Mouse (Mus musculus) left cerebral cortex, adult 2 months (tissue): ENCODE results near the gene Hspa12a. TPM values are rescaled to one million over a fixed set of nuclear protein-coding genes. Genes with fewer than 3 reads are reported as not detected.

Source experiments
- DNase-seq, 2 experiments: peaks; one replicate each; pipeline ENCODE4 v3.0.0; 2021 to 2022; ENCODE audit warnings: low spot score in 2 of 2, mixed read lengths in 1 of 2; ENCODE audit errors: extremely low spot score in 1 of 2
- H3K27ac ChIP-seq: fragments of 200-600 bp; 2 replicates; pipeline ENCODE4 v1.8.1; 2022
- H3K4me3 ChIP-seq: fragments of 200-600 bp; 2 replicates; pipeline ENCODE4 v1.8.1; 2022
- CTCF ChIP-seq: fragments of 200-600 bp; IDR thresholded peaks from 2 replicates; pipeline ENCODE4 v1.8.1; 2022; ENCODE audit warnings: antibody characterized with exemption, mild to moderate bottlenecking, moderate library complexity
- intact Hi-C: fragments of 180-260 bp; cut with DNase I; formaldehyde crosslinking; loops from one replicate; pipeline ENCODE4 v1.15.1; 2025
- total RNA-seq, 2 experiments: library from RNA; stranded (reverse); gene quantifications; 2 replicates each; pipeline ENCODE4 v1.2.3; 2021

Hspa12a gene
- total RNA-seq, 2 experiments from 2014 or later = 208 to 220 TPM

DNA sequence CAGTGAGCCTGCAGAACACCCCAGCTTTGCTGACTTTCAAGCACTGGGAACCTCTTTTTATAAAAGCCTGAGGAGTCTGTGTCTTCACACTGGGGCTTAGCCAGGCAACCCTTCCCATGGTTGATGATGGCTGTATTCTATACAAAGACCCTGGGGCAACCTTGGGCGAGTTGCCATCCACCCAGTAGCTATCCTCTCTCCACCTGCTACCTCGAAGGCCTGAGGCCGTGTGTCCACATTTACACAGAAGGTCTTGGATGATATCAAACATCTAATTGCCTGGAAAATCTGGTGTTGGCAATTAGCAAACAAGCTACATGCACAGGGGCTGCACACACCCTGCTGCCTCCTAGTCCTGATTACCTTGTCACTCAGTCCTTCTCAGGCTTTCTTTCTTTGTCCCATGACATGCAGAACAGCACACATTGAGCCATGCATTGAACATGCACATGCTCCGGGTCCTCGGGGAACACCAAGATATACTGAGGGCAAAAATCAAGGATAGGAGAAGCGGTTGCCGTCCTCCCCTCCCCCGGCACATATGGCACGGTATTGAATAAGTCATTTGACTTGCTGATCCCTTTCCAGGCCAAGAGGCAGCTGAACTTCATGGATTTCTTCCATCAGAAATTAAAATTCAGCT, 112.1 kb downstream of the Hspa12a start:
- TF ChIP-seq CTCF = no peak
- intact Hi-C loops = loop anchor here (2.0 kb wide), 1 partner anchor 27 kb away; no protein-coding TSS in a partner anchor
- Histone ChIP-seq H3K27ac (peak overlapping the region; percentile 51; the same call in 1 of the 2 replicates), H3K4me3 (no peak overlapping the region)
- no peak for DNase-seq

DNA sequence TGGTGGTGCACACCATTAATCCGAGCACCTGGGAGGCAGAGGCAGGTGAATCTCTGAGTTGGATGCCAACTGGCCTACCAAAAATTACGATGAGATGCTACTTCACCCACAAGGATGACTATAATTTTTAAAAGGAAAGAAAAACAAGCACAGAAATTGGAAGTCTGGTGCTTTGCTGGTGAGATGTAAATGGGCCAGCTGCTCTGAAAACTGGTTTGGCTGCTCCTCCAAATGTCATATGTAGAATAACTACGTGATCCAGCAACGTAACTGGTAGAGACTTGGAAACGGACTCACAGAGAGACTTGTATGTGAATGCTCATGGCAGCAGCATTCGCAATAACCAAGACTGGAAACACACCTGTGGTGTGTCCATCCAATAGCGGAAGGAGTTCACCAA, 113.3 kb downstream of the Hspa12a start:
- intact Hi-C loops = loop anchor here (2.0 kb wide), 1 partner anchor 29 kb away; no protein-coding TSS in a partner anchor
- no peak for DNase-seq
- TF ChIP-seq CTCF = no peak
- Histone ChIP-seq H3K4me3 (no peak overlapping the region), H3K27ac (peak overlapping the region; percentile 69)

DNA sequence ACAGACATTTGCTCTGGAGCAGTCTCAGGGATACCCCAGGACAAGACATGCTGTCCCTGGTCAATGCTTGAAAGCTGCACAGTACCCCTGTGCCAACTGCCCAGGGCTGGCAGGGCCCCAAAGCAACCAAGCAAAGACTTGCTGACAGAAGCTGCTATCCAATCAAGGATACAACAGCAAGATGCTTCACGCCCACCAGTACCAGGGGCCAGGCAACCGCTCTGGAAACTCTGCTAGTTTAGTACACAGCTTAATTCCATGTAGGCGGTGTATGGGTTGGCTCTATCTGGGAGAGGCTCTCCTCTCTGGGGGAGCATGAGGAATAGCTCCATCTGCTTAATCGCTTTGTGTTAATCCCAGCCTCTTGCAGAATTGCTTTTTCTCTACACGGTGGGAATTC, 113.9 kb downstream of the Hspa12a start:
- intact Hi-C loops = no loop called here
- DNase-seq = peak; percentile 55 to 72
- Histone ChIP-seq H3K27ac (peak overlapping the region; percentile 71), H3K4me3 (no peak overlapping the region)
- no peak for TF ChIP-seq CTCF

DNA sequence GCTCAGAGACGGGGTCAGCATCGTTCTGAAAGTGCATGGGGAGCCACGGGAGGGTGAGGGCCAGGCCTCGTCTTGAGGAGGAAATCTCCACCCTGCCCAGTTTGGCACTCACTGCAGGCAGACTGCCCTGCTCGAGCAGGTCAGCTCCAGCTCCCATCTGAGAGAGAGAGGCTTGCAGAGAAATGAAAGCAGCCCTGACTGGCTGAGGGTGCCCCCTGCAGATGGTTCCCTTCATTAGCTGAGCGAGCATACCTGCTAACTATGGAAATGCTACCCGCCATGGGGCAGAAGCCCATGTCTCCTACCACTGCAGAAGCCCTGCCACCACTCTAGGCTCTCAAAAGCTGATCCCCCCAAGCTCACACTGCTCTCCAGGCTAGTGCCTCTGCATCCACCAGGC, 115.8 kb downstream of the Hspa12a start:
- Histone ChIP-seq H3K4me3 (no peak overlapping the region), H3K27ac (peak overlapping the region; percentile 18; the same call in 1 of the 2 replicates)
- TF ChIP-seq CTCF = peak; percentile 12
- intact Hi-C loops = no loop called here
- no peak for DNase-seq

DNA sequence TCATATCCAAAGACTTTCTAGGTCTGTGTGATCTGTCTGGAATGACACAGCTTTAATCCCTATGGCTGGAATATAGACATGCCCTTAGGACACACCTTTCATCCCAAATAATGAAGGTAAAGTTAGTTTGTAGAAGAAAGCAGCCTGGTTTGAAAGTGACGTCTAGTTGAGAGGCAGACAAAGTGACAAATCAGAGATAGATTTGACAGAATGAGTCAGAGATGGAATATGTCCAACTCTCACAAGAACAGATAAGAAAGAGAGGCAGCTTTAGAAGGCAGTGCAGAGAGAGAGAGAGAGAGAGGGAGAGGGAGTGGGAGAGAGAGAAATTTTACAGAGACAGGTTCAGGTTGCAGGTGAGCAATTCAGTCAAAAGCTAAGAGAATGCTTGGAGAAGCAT, 119.1 kb downstream of the Hspa12a start:
- no peak for TF ChIP-seq CTCF
- DNase-seq = no peak
- intact Hi-C loops = no loop called here
- no peak overlapping the region for H3K27ac ChIP-seq
- H3K4me3 ChIP-seq = no peak overlapping the region

DNA sequence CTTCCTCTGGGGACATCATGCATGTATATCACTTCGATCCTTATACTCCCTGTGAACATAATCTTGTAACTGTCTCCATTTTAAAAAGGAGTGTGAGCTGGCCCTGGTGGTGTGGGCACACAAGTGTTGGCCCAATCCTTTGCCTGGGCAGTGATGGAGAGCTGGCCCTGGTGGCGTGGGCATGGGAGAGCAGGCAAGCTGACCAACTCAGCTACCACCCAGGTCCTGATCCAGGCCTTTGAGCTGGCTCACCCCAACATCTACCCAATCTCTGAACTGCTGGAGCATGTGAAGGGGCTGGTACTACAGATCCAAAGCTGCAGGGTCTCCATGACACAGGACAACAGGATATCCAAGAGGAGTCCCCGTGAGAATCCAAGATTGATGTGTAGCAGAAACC, 120.2 kb downstream of the Hspa12a start:
- no peak for DNase-seq
- intact Hi-C loops = no loop called here
- no peak for TF ChIP-seq CTCF
- Histone ChIP-seq H3K27ac (peak overlapping the region; percentile 78), H3K4me3 (no peak overlapping the region)

DNA sequence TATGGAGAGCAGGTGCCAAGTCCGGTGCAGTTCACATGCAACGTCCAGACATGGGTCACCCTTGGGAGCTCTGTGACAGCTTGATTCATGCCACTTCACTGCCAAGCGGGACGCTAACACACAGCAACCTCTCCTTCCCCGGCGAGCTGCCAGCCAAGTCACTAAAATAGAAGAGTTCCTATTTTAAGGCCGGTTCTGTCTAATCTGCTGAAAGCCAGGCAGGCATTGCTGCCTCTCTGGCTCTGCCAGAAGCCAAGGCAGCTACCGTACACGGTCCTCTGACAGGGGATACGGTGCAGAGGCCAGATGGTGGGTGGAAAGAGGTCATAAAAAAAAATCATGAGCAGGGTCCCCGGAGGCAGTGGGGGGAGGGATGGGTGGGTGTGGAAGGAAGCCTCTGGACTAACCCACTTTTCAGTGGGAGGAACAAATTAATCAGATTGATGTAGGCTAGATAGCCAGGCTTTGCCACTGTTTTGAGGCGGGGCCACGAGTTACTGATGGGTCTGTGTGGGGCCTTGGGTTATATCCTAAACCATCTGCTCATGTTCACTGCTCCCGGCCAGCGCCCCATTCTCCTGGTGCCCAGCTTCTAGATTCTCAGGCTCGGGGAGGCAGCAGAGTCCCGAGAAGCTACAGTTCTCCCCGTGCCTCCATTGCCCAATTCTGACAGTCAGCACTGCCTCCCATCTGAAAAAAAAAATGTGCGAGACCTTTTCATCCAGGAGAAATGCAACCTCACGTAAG, 120.8 kb downstream of the Hspa12a start:
- intact Hi-C loops = no loop called here
- no peak overlapping the region for H3K4me3 ChIP-seq
- no peak for TF ChIP-seq CTCF
- peak; percentile 59 to 73 for DNase-seq
- H3K27ac ChIP-seq = peak overlapping the region; percentile 78

DNA sequence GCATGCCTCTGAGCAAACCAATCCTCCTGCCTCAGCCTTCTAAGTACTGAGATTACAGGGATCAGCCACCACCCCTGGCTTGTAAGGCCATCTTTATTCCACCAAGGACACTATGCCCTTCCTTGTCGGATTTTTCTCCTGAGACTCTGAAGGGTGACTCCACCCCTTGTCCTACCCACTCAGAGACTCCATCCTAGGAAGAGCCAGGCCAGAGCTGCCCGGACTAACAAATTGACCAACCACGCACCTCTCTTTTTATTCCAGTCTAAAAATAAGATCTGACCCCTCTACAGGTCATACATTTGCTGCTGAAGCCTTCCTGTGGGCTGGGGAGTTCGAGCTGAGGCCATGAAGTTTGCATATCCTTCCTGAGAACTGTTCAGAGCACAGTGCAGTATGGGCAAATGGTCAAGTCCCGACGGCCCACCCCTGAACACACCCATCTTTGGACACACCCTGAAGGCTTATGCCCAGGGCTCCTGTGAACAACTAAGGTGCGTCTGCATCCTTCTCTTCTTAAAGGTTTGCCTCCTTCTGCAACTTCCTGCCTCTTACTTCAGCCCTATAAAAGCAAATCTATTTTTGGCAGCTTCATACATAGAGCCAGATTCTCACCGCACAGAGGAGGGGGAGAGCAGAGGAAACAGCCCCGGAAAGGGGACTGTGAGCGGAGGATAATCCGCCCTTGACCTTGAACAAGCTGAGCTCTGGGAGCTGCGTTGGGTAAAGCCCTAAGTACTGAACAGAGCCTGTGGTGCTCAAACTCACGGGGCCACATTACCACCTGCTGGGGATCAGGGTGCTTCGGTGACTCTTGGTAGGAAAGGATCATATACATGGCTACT, 124.7 kb downstream of the Hspa12a start:
- TF ChIP-seq CTCF = no peak
- no peak for DNase-seq
- Histone ChIP-seq H3K27ac (peak overlapping the region; percentile 78), H3K4me3 (no peak overlapping the region)
- intact Hi-C loops = loop anchor here (5.0 kb wide), 1 partner anchor 39 kb away; no protein-coding TSS in a partner anchor

DNA sequence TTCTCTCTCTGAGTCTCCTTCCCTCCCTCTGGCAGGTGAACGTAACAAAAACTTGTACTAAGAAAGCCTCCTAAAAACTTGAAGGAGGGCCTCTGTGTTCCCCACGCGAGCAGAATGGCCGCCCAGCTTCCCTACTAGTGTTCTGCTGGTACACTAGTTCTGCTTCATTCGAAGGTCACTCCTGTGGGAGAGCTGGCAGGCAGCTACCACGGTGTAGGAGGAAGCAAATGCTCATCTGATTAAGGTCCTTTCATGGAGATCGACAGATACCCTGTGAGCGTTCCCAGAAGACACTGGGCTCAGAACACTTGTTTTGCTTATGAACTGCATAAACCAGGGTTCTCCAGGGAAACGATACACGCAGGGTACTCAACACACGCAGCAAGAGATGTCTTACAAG, 126.1 kb downstream of the Hspa12a start:
- Histone ChIP-seq H3K27ac (peak overlapping the region; percentile 78), H3K4me3 (no peak overlapping the region)
- TF ChIP-seq CTCF = no peak
- intact Hi-C loops = loop anchor here (5.0 kb wide), 1 partner anchor 40 kb away; no protein-coding TSS in a partner anchor
- no peak for DNase-seq

DNA sequence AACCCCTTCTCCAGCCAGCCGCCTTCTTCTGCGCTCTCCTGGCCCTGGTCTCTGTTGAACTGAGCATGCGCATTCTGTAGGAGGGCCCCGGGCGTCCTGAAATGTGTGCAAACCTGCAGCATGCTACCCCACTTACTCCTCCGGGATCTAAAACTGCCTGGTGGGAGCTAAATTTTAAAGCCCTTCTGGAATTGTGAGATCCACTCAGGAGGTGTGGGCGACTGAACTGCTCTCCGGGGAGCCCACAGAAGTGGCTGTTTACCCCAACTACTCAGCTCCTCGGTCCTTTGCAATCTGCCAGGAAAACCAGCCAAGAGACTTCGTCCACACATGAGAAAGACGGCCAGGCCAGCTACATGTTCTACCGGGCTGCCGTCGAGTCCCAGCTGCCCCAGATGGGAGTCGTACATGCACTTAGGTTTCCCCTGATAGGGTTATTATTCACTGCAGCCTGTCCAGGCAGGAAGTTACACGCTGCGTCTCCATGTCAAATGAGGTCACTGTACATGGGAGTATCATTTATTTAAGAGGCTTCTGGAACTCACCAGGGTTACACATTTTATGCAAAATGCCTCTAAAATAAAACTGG, 126.9 kb downstream of the Hspa12a start:
- no peak for TF ChIP-seq CTCF
- peak; percentile 62 to 73 for DNase-seq
- H3K4me3 ChIP-seq = no peak overlapping the region
- peak overlapping the region; percentile 78 for H3K27ac ChIP-seq
- intact Hi-C loops = loop anchor here (5.0 kb wide), 1 partner anchor 41 kb away; no protein-coding TSS in a partner anchor

DNA sequence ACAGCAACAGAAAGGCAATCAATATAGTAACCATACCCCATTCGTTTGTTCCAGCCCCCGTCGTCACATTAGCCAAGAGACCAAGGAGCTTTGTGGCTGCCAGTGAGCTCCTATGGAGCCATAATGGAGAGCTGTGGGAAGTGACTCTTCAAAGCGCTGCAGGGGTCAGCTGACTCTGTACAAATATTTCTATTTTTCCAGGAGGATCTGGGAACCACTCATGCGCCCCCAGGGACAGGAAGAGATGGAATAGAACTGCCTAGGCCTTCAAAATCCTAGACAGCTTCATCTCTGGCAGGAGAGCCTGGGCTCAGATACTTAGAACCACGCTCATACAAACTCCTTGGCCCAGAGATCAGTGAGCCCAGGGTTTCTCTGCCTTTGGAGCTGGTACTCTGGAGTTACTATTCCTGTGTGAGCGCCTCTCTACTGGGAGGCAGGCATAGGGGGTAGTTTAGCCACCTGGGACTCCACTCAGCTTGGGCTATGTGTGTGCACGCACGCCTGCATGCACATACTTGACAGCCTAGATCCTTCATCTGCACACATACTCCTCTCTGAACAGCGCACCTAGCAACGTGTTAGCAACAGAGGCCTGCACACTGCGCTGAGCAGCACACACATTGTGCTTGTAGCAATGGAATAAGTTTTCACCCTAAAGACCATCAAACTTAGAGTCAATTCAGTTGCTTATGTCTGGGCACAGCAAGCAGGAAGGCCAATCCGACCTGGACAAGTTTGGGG, 128.1 kb downstream of the Hspa12a start:
- peak overlapping the region; percentile 76 for H3K27ac ChIP-seq
- intact Hi-C loops = loop anchor here (5.0 kb wide), 1 partner anchor 42 kb away; no protein-coding TSS in a partner anchor
- TF ChIP-seq CTCF = no peak
- no peak for DNase-seq
- no peak overlapping the region for H3K4me3 ChIP-seq
